Mouse (Mus musculus) olfactory bulb, adult 2 months (tissue): Measurements from ENCODE around the gene Dgcr2. TPM values are rescaled to one million over a fixed set of nuclear protein-coding genes. Genes with fewer than 3 reads are reported as not detected.

Experiments used
- H3K27ac ChIP-seq: fragments of 200-500 bp; 2 replicates; pipeline ENCODE4 v1.5.1; 2012; ENCODE audit warnings: low read depth, low read length; ENCODE audit not compliant: insufficient read depth
- H3K4me1 ChIP-seq: fragments of 200-500 bp; 2 replicates; pipeline ENCODE4 v1.6.1; 2012; ENCODE audit warnings: low read length; ENCODE audit not compliant: control insufficient read depth, insufficient read depth
- H3K4me3 ChIP-seq: fragments of 200-500 bp; 2 replicates; pipeline ENCODE4 v1.5.1; 2012; ENCODE audit warnings: mild to moderate bottlenecking, low read depth, low read length, moderate library complexity; ENCODE audit not compliant: insufficient read depth
- CTCF ChIP-seq: fragments of 200-500 bp; IDR thresholded peaks from 2 replicates; pipeline ENCODE4 v1.5.1; 2012; ENCODE audit warnings: low read depth, mild to moderate bottlenecking, low read length, moderate library complexity; ENCODE audit not compliant: insufficient read depth
- POLR2A ChIP-seq: fragments of 200-500 bp; IDR thresholded peaks from 2 replicates; pipeline ENCODE4 v1.6.1; 2012; ENCODE audit warnings: mild to moderate bottlenecking, low read depth, low read length, moderate library complexity; ENCODE audit not compliant: insufficient read depth
- WGBS: fragments of 180-500 bp; shearing (Covaris S2); methylation state at CpG from one replicate; pipeline ENCODE4 v1.1.7; 2018; 5-methylcytosine and 5-hydroxymethylcytosine counted together
- polyA plus RNA-seq: library from polyadenylated mRNA; stranded (reverse); fragments of >200 nt; gene quantifications from 2 replicates; pipeline ENCODE4 v1.2.4, GENCODE M21; 2012; ENCODE audit warnings: low replicate concordance; ENCODE audit not compliant: missing spikeins, insufficient read depth, insufficient read length

The Dgcr2 gene
- polyA plus RNA-seq, 1 experiment = not detected

DNA sequence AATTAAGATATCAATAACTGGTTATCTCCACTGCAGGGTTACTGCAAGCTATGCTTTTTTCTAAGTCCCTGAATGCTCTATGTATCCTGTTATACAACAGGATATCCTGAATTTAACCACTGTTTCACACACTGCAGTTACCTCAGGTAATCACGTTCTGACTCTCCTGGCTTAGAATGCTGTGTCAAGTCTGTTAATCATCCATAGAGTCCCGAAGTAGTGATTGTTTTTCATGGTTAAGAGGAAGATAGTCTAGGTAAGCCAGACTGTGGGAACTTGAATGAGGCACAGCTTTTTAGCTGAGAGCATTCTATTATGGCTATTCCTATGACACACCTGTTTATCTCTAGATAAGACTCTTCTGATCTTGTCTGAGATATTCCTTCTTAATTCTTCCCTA is 33.1 kb downstream of the Dgcr2 start:
- H3K4me1 ChIP-seq = peaks cover 5% of the 10 kb centered on the region; the same call in 1 of the 2 replicates
- H3K4me3 ChIP-seq = no peak overlapping the region
- no peak for TF ChIP-seq POLR2A
- TF ChIP-seq CTCF = no peak
- H3K27ac ChIP-seq = no peak overlapping the region
- 96% methylated on average over 2 of the region's 2 CpGs for WGBS

DNA sequence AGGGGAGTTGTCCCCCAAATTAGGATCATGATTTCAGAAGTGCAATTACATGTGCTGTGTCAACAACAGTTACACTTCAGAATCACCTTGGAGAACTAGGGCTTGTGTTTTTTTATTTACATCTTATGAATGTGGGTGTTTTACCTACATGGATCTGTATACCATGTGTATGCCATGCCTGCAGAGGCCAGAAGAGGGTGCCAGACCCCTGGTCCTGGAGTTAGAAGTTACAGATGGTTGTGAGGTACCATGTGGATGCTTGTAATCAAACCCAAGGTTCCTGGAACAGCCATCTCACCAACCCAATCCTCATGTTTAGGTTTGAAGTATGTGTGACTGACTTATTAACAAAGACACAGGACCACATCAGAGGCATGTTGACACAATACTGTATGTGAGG is 39.8 kb downstream of the Dgcr2 start:
- TF ChIP-seq POLR2A = no peak
- TF ChIP-seq CTCF = no peak
- H3K4me3 ChIP-seq = no peak overlapping the region
- no peak overlapping the region for H3K27ac ChIP-seq
- peaks cover 7% of the 10 kb centered on the region; the same call in 1 of the 2 replicates for H3K4me1 ChIP-seq

DNA sequence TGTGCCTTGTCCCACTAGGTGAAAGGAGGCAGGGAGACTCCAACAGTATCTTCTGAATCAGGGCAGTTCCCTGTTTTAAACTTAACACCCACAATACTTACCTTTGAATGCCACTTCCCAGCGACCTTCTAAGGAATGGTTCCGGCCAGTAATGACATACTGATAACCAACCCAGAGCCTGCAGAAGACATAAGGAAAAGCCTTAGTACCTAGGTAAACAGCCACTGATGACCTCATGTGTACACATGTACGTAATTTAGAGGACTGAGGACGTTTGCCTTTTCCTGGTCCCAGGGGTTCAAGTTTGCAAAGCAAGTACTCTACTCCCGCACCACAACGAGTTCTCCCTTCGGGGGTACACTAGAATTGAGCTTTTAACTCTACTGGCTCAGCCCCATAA is 41.2 kb downstream of the Dgcr2 start:
- 90% methylated on average over 7 of the region's 7 CpGs for WGBS
- Histone ChIP-seq H3K4me3 (no peak overlapping the region), H3K4me1 (peaks cover 5% of the 10 kb centered on the region; the same call in 1 of the 2 replicates), H3K27ac (no peak overlapping the region)
- TF ChIP-seq POLR2A (no peak), CTCF (no peak)

DNA sequence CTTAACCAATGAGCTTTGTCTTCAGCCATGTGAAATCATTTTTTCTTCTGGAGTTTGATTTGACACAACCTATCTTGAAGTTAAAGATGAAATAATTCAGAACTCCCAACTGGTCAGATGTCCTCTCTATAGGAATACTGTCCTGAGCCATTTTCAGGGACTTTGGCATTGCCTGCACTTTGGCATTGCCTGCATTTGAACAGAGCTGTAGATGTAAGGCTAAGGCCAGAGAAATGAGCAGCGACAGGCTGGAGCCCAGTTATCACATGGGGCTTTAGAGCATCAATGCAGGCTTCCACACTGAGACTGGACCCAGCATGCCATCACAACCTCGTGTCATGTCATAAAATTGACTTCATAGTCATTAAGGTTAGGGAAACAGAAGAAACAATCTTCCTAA is 45.1 kb downstream of the Dgcr2 start:
- no peak for TF ChIP-seq CTCF
- TF ChIP-seq POLR2A = no peak
- no peak overlapping the region for H3K4me3 ChIP-seq
- H3K27ac ChIP-seq = no peak overlapping the region
- WGBS = 91% methylated on average over 2 of the region's 2 CpGs
- no peaks in the 10 kb centered on the region for H3K4me1 ChIP-seq

DNA sequence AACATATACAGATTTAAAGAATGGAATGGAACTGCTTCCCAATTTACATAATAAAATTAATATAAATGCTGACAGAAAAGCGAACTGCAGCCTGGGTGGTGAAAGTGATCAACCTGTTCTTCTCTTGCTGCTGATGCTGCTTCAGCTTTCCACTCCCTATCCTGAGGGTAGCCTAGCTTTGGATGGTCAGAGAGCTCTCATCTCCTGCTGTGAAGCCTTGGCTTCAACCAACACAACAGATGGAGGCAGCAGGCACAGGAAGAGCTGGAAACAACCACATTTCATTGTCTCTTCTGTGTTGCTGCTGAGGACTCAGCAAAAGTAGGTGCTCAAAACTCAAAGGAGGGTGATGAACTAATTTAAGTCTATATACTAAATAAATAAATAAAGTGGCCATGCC is 46.5 kb downstream of the Dgcr2 start:
- 92% methylated on average over 1 of the region's 1 CpGs for WGBS
- no peak overlapping the region for H3K27ac ChIP-seq
- no peak for TF ChIP-seq CTCF
- TF ChIP-seq POLR2A = no peak
- H3K4me1 ChIP-seq = no peaks in the 10 kb centered on the region
- H3K4me3 ChIP-seq = no peak overlapping the region

DNA sequence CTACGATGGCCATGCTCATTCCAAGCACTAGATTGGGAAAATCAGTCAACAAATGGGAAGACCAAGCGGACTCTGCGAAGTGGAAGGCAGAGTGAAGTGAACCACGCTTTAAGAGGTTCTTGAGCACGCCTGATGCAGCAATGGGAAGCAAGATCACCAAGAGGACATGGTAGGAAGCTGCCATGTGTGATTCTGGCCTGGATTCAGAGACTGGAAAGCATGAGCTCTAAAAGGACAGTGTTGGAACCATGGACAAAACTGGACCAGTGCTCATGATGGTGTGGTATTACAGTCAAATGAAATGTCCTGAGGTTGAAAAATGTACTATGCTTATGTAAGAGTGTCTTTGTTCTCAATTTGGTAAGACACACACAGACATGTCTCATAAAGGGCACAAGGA is 47.0 kb downstream of the Dgcr2 start:
- H3K4me1 ChIP-seq = no peaks in the 10 kb centered on the region
- H3K4me3 ChIP-seq = no peak overlapping the region
- H3K27ac ChIP-seq = no peak overlapping the region
- WGBS = 93% methylated on average over 5 of the region's 5 CpGs
- no peak for TF ChIP-seq CTCF
- TF ChIP-seq POLR2A = no peak

DNA sequence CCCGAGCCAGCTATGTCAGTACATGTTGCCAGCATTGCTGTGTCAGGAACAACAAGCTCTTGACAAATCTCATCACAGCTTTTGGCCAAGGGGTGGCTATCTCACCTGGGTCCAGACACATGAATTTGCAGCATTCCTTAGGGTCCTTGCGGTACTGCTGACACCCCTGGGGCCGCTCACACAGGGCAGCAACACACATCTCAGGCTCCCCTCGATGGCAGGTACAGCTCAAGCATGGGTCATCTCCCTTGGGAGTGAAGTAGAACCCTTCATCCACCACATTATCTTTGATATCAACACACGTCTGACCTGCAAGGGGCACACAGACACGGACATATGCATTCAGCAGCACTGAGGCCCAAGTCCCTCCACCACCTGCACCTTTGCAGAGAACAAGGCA is 48.9 kb downstream of the Dgcr2 start:
- TF ChIP-seq CTCF (no peak), POLR2A (no peak)
- no peak overlapping the region for H3K27ac ChIP-seq
- WGBS = 85% methylated on average over 6 of the region's 6 CpGs

DNA sequence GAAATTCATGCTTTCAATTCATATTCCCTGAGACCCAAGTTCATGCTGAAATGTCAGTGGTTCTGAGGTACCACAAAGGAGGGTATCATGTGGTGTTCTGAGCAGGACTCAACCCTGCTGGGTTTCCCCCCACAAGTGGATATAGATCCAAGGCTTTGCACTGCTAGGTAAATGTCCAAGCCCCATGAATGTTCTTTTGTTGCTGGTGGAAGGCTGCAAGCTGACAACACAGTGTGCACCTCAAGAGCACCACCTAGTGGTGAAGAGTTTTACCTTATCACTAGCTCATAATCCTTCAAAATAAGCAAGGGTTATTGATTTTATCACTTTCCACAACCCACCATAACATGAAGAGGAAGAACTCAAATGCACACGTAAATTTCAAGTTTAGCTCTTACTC is 49.4 kb downstream of the Dgcr2 start:
- TF ChIP-seq POLR2A (no peak), CTCF (no peak)
- Histone ChIP-seq H3K27ac (no peak overlapping the region), H3K4me3 (no peak overlapping the region), H3K4me1 (no peaks in the 10 kb centered on the region)
- 22% methylated on average over 1 of the region's 1 CpGs for WGBS

More for the DNA sequence above, 48.9 kb downstream of the Dgcr2 start:
- Histone ChIP-seq H3K4me3 (no peak overlapping the region), H3K4me1 (no peaks in the 10 kb centered on the region)

DNA sequence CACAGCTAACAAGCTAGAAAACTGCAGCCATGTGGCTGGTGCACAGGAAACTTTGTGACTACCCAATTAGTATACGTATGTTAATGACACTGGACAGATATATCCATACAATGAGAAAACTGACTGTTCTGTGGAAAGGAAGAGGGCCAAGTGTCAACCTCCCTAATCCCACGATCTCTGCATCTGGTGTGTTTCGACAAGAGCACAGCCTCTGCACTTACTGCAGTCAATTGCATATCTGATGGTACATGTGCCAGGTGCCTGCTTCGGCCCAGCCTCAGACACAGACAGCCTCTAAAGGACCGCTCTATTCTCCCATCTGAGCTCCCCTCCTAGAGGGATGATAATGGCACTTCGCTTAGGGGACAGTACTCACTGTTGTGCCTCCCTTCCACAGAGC is 49.9 kb downstream of the Dgcr2 start:
- Histone ChIP-seq H3K4me3 (no peak overlapping the region), H3K27ac (no peak overlapping the region), H3K4me1 (no peaks in the 10 kb centered on the region)
- 92% methylated on average over 6 of the region's 6 CpGs for WGBS
- TF ChIP-seq CTCF (no peak), POLR2A (no peak)
